Mouse (Mus musculus) kidney, adult 2 months (tissue): ENCODE measurements around the gene Snai3.

Experiments used
- CTCF ChIP-seq: fragments of 200-500 bp; conservative IDR thresholded peaks from 2 replicates; pipeline ENCODE4 v1.5.1; 2011; ENCODE audit warnings: low read depth, mild to moderate bottlenecking, control low read depth, low read length, moderate library complexity, mixed read lengths; ENCODE audit not compliant: insufficient read depth, insufficient read length
- POLR2A ChIP-seq: fragments of 200-500 bp; IDR thresholded peaks from one replicate; pipeline ENCODE4 v1.6.1; 2011; ENCODE audit warnings: low read depth, low read length, control low read depth

- TF ChIP-seq CTCF (no peak), POLR2A (no peak)
These were observed 36.9 kb downstream of the Snai3 start for GRCm38 (mm10) chr8:122423659-122424058.
